In the genomic region with DNA sequence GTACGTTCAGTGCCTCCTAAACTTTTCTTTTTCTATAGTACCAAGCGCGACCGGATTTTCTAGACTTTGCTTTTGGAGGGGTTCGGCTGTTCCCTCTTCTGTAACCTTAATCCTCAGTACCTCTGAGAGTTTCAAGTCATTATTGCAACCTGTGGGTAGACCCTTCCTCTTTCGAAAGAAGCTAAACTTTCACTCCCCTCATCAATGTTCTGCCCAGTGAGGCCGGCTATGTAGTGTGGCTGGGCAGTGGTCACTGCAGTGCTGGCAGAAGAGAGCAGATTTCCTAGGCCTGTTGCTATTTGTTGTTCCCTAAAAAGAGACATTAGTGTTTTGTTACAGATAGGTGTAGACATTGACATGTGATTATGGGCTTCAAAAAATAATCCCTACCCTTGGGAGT, we compare ENCODE assay signal across 8 mouse cellular contexts. TPM values are rescaled to one million over a fixed set of nuclear protein-coding genes. Genes with fewer than 3 reads are reported as not detected.
DNase-seq lines count a peak whose midpoint lies in the region; ATAC-seq and TF ChIP-seq lines count a peak whose summit lies in the region.

No protein-coding gene starts in this region.

- no peak for DNase-seq in layer of hippocampus, adult 2 months (ENCODE audit: low spot score in 2 of 2)
- no peak for DNase-seq in layer of hippocampus, postnatal 10 days (ENCODE audit: low spot score in 2 of 2)
- DNase-seq in midbrain, postnatal 0 days (ENCODE audit: low spot score), result no peak
- no peak for DNase-seq in cerebellum, adult 9-10 months
- DNase-seq in cerebellum, adult 9-11 months, result no peak

- H3K4me3 ChIP-seq in layer of hippocampus, adult 2 months, result peak overlapping the region; percentile 66
- H3K4me3 ChIP-seq in embryonic facial prominence, embryonic 12.5 days, result no peak overlapping the region
- peak overlapping the region; percentile 71; the same call in 1 of the 2 replicates for H3K4me3 ChIP-seq in hindbrain, embryonic 16.5 days (ENCODE audit: low read length)
- peak overlapping the region; percentile 70 for H3K4me3 ChIP-seq in midbrain, postnatal 0 days (ENCODE audit: low read depth, low read length)

- peak overlapping the region; percentile 97; the same call in 1 of the 2 replicates for H3K4me2 ChIP-seq in embryonic facial prominence, embryonic 12.5 days (replicated peaks)
- H3K4me2 ChIP-seq in hindbrain, embryonic 16.5 days (ENCODE audit: low read length), result peak overlapping the region; percentile 96
- peak overlapping the region; percentile 84 for H3K4me2 ChIP-seq in midbrain, postnatal 0 days (ENCODE audit: low read depth, low read length, poor library complexity, severe bottlenecking)

- H3K4me1 ChIP-seq in embryonic facial prominence, embryonic 12.5 days, result no peaks in the 10 kb centered on the region
- no peaks in the 10 kb centered on the region; the same call in 1 of the 2 replicates for H3K4me1 ChIP-seq in hindbrain, embryonic 16.5 days (ENCODE audit: control insufficient read depth, insufficient read depth, low read depth, low read length)
- no peaks in the 10 kb centered on the region for H3K4me1 ChIP-seq in midbrain, postnatal 0 days (ENCODE audit: insufficient read depth, low read length)

- no peaks in the 10 kb centered on the region for H3K9me3 ChIP-seq in embryonic facial prominence, embryonic 12.5 days
- H3K9me3 ChIP-seq in hindbrain, embryonic 16.5 days (ENCODE audit: control insufficient read depth, low read length), result no peaks in the 10 kb centered on the region
- no peaks in the 10 kb centered on the region for H3K9me3 ChIP-seq in midbrain, postnatal 0 days (ENCODE audit: low read length)

- peaks cover 6% of the 10 kb centered on the region; the same call in 1 of the 2 replicates for H3K27me3 ChIP-seq in embryonic facial prominence, embryonic 12.5 days
- no peaks in the 10 kb centered on the region for H3K27me3 ChIP-seq in hindbrain, embryonic 16.5 days (replicated peaks; ENCODE audit: control insufficient read depth, insufficient read depth, low read length)
- H3K27me3 ChIP-seq in midbrain, postnatal 0 days (ENCODE audit: insufficient read depth, low read length), result no peaks in the 10 kb centered on the region

- no peak for ATAC-seq in embryonic facial prominence, embryonic 12.5 days (ENCODE audit: insufficient number of reproducible peaks, insufficient read depth, low FRiP score, low TSS enrichment)
- ATAC-seq in hindbrain, embryonic 16.5 days, result no peak
- no peak for ATAC-seq in midbrain, postnatal 0 days (ENCODE audit: low FRiP score)
- no peak for ATAC-seq in cerebellum, adult (ENCODE audit: insufficient number of reproducible peaks, low FRiP score, low TSS enrichment)

- H3K27ac ChIP-seq in layer of hippocampus, adult 2 months, result no peak overlapping the region
- H3K27ac ChIP-seq in embryonic facial prominence, embryonic 12.5 days, result no peak overlapping the region
- no peak overlapping the region for H3K27ac ChIP-seq in hindbrain, embryonic 16.5 days (ENCODE audit: low read depth, low read length)
- H3K27ac ChIP-seq in midbrain, postnatal 0 days (ENCODE audit: low read depth, low read length), result no peak overlapping the region

- 61% methylated on average over 7 of the region's 7 CpGs for WGBS in embryonic facial prominence, embryonic 12.5 days
- 68% methylated on average over 7 of the region's 7 CpGs for WGBS in hindbrain, embryonic 16.5 days
- WGBS in midbrain, postnatal 0 days, result 57% methylated on average over 7 of the region's 7 CpGs

- TF ChIP-seq CTCF in layer of hippocampus, adult 2 months (conservative IDR thresholded peaks at IDR 0.05), result no peak
- TF ChIP-seq CTCF in midbrain, postnatal 0 days (IDR thresholded peaks at IDR 0.05), result no peak

- H3K36me3 ChIP-seq in embryonic facial prominence, embryonic 12.5 days, result no peaks in the 10 kb centered on the region
- H3K36me3 ChIP-seq in hindbrain, embryonic 16.5 days (ENCODE audit: control insufficient read depth, insufficient read depth, low read length), result no peaks in the 10 kb centered on the region
- no peaks in the 10 kb centered on the region for H3K36me3 ChIP-seq in midbrain, postnatal 0 days (ENCODE audit: insufficient read depth, low read length)

- no peak overlapping the region for H3K9ac ChIP-seq in embryonic facial prominence, embryonic 12.5 days
- no peak overlapping the region for H3K9ac ChIP-seq in hindbrain, embryonic 16.5 days (ENCODE audit: low read depth, low read length)
- H3K9ac ChIP-seq in midbrain, postnatal 0 days (replicated peaks; ENCODE audit: low read length, poor library complexity, severe bottlenecking), result no peak overlapping the region

RNA-seq across cellular contexts. Expression of a gene that starts 0.8 kb away (rescaled TPM):
- total RNA-seq in layer of hippocampus, adult 2 months (2021), result 10 to 100 TPM; 13.5 to 15.3 TPM
- 10 to 100 TPM; 12.3 to 13.2 TPM for total RNA-seq in layer of hippocampus, postnatal 10 days (2021)
- 2.7 TPM in 2 replicates for polyA plus RNA-seq in embryonic facial prominence, embryonic 12.5 days (2016; fragmentation: Nextera tagmentation; extraction: Ambion mirVana)
- polyA plus RNA-seq in hindbrain, embryonic 16.5 days (2015; fragmentation: Nextera tagmentation; extraction: Ambion mirVana), result 4.4 and 4.9 TPM in 2 replicates
- 1.2 and 1.6 TPM in 2 replicates for total RNA-seq in midbrain, postnatal 0 days (2014; rRNA removed)
- 3.1 and 3.6 TPM in 2 replicates for polyA plus RNA-seq in midbrain, postnatal 0 days (2015; fragmentation: Nextera tagmentation; extraction: Ambion mirVana)

RNA-seq across cellular contexts. Expression of a gene that starts 18.8 kb away (rescaled TPM):
- 1 to 10 TPM; 1.8 to 2.0 TPM for total RNA-seq in layer of hippocampus, adult 2 months (2021)
- 1 to 10 TPM; 1.8 to 2.3 TPM for total RNA-seq in layer of hippocampus, postnatal 10 days (2021)
- polyA plus RNA-seq in embryonic facial prominence, embryonic 12.5 days (2016; fragmentation: Nextera tagmentation; extraction: Ambion mirVana), result 1.7 and 1.9 TPM in 2 replicates
- polyA plus RNA-seq in hindbrain, embryonic 16.5 days (2015; fragmentation: Nextera tagmentation; extraction: Ambion mirVana), result 1.3 and 1.5 TPM in 2 replicates
- 1.2 and 2.7 TPM in 2 replicates for total RNA-seq in midbrain, postnatal 0 days (2014; rRNA removed)
- polyA plus RNA-seq in midbrain, postnatal 0 days (2015; fragmentation: Nextera tagmentation; extraction: Ambion mirVana), result 1.3 and 1.9 TPM in 2 replicates
